Mouse (Mus musculus) thymus, postnatal 25 days (tissue): ENCODE measurements around the gene Sptbn1.

Experiments used
- DNase-seq: peaks from one replicate; pipeline ENCODE4 v3.0.0; 2022

The Sptbn1 gene

DNA sequence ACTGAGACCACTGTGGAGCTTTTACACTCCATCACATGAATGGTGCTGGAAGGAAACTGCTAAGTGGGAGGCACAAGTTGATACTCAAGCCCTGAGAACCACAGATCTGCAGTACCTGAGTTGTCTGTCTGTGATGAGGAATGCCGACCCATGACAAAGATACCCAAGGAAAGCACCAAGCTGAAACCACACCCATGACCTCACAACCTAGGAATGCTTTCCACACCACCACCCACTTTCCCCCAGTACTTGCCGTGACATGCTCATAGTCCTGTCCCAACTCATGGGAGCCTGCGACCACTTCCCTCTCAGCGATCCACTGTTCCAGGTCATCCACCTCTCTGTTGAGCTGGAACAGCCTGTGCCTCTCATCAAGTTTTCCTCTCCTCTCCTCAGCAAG lies 149.9 kb downstream of the Sptbn1 start:
- no peak for DNase-seq

DNA sequence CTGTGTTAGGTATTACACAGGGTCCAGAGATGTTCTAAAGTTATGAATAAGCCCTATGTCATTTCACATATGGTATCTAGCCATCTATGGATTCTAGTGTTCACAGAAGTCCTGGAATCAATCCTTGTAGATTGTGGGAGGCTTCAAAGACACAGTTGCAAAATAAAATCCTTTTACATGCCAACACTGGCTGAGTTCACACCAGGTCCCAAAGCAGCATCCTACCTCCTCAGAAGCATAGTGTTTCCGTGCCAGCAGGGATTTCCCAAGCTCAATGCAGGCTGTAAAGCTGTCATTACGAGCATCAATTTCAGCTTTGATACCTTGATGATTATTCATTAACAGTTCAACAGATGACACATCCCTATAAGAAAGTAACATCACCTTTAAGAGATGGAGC lies 154.3 kb downstream of the Sptbn1 start:
- no peak for DNase-seq

- DNase-seq = no peak
Observed at GRCm38 (mm10) chr11:30110634-30111033, 157.3 kb downstream of the Sptbn1 start.

GRCm38 (mm10) chr11:30104177-30104576 lies 163.8 kb downstream of the Sptbn1 start:
- no peak for DNase-seq

DNA sequence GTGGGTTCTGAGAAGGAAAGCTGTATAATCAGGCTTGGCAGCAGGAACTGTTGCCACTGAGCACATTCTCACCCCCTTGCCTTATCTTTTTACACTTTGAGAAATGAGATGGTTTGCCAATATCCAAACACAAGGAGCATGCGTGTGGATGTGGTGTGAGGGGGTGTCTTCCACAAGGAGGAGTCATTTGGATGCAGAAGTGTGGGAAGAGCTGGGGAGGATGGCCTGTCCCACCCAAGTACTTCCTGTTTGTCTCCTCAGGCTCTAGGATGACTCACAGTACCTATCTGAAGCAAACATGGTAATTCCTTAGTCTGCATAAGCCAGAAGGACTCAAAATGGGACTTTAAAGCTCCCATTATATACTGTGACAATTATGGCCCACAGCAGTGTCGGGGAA lies 165.4 kb downstream of the Sptbn1 start:
- DNase-seq = no peak

DNA sequence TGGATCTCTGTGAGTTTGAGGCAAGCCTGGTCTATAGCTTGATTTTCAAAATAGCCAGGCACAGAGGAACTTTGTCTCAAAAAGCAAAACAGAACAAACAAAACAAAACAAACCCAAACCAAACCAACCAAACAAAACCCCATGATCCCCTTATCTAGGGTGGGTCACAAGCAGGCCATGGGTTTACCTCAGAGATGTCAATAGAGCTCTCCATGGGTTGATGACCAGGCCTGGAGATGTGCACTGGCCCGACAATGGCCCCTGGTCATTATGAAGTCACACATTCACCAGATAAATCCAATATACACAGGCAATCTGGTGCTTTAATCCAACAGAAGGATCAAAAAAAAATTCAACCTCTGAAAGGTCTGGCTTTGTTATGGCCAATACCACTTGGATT lies 166.2 kb downstream of the Sptbn1 start:
- DNase-seq = no peak

DNA sequence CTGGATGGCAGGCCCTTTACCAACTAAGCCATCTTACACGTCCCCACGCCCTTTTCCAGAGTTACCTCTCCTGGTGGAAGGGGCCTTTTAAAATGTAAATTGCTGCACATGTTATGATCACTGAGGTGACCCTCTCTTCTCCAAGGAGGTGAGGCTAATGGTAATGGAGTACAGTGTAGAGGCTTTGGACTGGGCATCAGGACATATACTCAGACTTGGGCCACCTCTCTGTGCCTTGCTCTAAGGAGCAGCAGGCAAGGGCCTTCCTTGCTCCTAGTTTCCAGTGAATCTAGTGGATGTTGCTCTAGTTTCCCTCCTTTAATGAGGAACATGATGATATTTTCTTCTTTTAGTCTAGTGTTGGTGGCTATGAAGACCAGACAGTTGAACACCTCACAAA lies 166.8 kb downstream of the Sptbn1 start:
- no peak for DNase-seq

- no peak for DNase-seq
Observed at GRCm38 (mm10) chr11:30099916-30100315, 168.1 kb downstream of the Sptbn1 start.

DNA sequence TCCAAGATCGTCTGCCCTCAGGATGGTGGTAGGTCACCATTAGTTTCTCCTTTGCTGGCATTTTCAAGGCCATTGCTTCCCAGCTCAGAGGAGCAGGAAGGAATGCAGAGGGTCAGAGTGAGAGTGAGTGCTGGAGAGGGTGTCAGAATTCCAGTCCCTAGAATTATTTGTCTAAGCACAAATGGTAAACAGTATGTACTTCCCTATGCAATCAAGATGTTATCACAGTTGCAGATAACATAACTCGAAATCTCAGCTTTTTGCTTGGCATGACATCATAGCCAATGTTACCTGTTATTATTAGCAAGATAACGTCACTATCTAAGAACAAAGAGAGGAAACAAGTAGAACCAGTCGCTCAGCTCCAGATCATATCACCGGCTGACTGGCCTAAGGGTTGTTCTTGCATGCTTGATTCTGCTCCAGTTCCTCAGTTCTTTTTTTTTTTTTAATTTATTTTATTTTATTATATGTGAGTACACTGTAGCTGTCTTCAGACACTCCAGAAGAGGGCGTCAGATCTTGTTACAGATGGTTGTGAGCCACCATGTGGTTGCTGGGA lies 172.7 kb downstream of the Sptbn1 start:
- no peak for DNase-seq

GRCm38 (mm10) chr11:30091892-30092291 lies 176.1 kb downstream of the Sptbn1 start:
- DNase-seq = peak; percentile 10

- DNase-seq = no peak
Observed at GRCm38 (mm10) chr11:30085114-30085513, 182.9 kb downstream of the Sptbn1 start.

- DNase-seq = no peak
Observed at GRCm38 (mm10) chr11:30057299-30057698, 210.7 kb downstream of the Sptbn1 start.
